Mouse (Mus musculus) G1E (cell line): ENCODE measurements around the gene Dhrs3. TPM values are rescaled to one million over a fixed set of nuclear protein-coding genes. Genes with fewer than 3 reads are reported as not detected.

Experiments
- ATAC-seq: 2 replicates; pipeline ENCODE4 v1.8.0; 2016; ENCODE audit warnings: mild to moderate bottlenecking; ENCODE audit not compliant: insufficient number of reproducible peaks, poor library complexity, low FRiP score, severe bottlenecking; ENCODE audit errors: extremely low read depth
- DNase-seq: peaks from one replicate; pipeline ENCODE4 v3.0.0; 2012; ENCODE audit warnings: low spot score
- H3K27me3 ChIP-seq: 2 replicates; pipeline ENCODE4 v1.6.1; 2012; ENCODE audit warnings: mild to moderate bottlenecking, low read length, inconsistent platforms; ENCODE audit not compliant: insufficient read depth
- H3K36me3 ChIP-seq: replicated peaks from 2 replicates; pipeline ENCODE3; 2012; ENCODE audit warnings: mild to moderate bottlenecking, inconsistent platforms
- H3K4me1 ChIP-seq: 2 replicates; pipeline ENCODE4 v1.6.1; 2012; ENCODE audit warnings: low read depth, low read length, inconsistent platforms, mixed read lengths; ENCODE audit not compliant: insufficient read depth
- H3K4me3 ChIP-seq: 2 replicates; pipeline ENCODE4 v1.5.1; 2012; ENCODE audit warnings: low read depth, mild to moderate bottlenecking, inconsistent platforms, low read length, moderate library complexity, mixed read lengths
- H3K9me3 ChIP-seq: replicated peaks from 2 replicates; pipeline ENCODE4 v1.6.1; 2012; ENCODE audit warnings: inconsistent platforms
- CTCF ChIP-seq: IDR thresholded peaks from 2 replicates; pipeline ENCODE4 v1.5.1; 2012; ENCODE audit warnings: low read depth, low read length, inconsistent platforms, mixed read lengths
- GATA1 ChIP-seq: IDR thresholded peaks from 2 replicates; pipeline ENCODE4 v1.6.1; 2012; ENCODE audit warnings: borderline replicate concordance, low read length, inconsistent platforms, mixed read lengths
- GATA2 ChIP-seq: IDR thresholded peaks from 2 replicates; pipeline ENCODE4 v1.6.1; 2012; ENCODE audit warnings: low read depth, low read length, inconsistent platforms, borderline replicate concordance
- POLR2AphosphoS5 ChIP-seq: IDR thresholded peaks from 2 replicates; pipeline ENCODE4 v1.6.1; 2012; ENCODE audit warnings: low read depth, low read length, inconsistent platforms; ENCODE audit not compliant: insufficient replicate concordance
- TAL1 ChIP-seq: conservative IDR thresholded peaks from 2 replicates; pipeline ENCODE4 v1.6.1; 2012; ENCODE audit warnings: low read depth, low read length, inconsistent platforms, mixed read lengths
- polyA plus RNA-seq: library from polyadenylated mRNA; stranded (reverse); fragments of >175 nt; gene quantifications from 2 replicates; pipeline ENCODE4 v1.2.3, GENCODE M21; 2012
- total RNA-seq, 2 experiments: library from RNA; stranded (forward) in 1 of 2; stranded (reverse) in 1 of 2; fragments of 200-1000 nt in 1 of 2; fragments of >200 nt in 1 of 2; fragmentation: Nextera tagmentation in 1 of 2; gene quantifications; 2 replicates each; pipeline ENCODE4 v1.2.3; 2014 to 2017

Gene Dhrs3
- total and polyA plus RNA-seq, 3 experiments = 0.36 to 20.9 (median 4.4) TPM

GRCm38 (mm10) chr4:144889505-144890301 is 2.9 kb upstream of the Dhrs3 start:
- TF ChIP-seq GATA1 (no peak), GATA2 (no peak), POLR2AphosphoS5 (no peak), CTCF (no peak), TAL1 (no peak)
- ATAC-seq (no peak), DNase-seq (no peak)
- H3K27me3 ChIP-seq = peaks cover 20% of the 10 kb centered on the region; the same call in 1 of the 2 replicates
- H3K36me3 ChIP-seq = no peaks in the 10 kb centered on the region
- H3K4me3 ChIP-seq = no peak overlapping the region
- peaks cover 27% of the 10 kb centered on the region for H3K4me1 ChIP-seq
- peaks cover 2% of the 10 kb centered on the region; the same call in 1 of the 2 replicates for H3K9me3 ChIP-seq

- TF ChIP-seq GATA2 (no peak), CTCF (peak; percentile 82), TAL1 (no peak), GATA1 (no peak), POLR2AphosphoS5 (no peak)
- Histone ChIP-seq H3K27me3 (peaks cover 20% of the 10 kb centered on the region; the same call in 1 of the 2 replicates), H3K36me3 (no peaks in the 10 kb centered on the region), H3K9me3 (peaks cover 2% of the 10 kb centered on the region; the same call in 1 of the 2 replicates), H3K4me3 (no peak overlapping the region), H3K4me1 (peaks cover 27% of the 10 kb centered on the region)
- peak; percentile 57 for ATAC-seq
- peak; percentile 53 for DNase-seq
Measured at GRCm38 (mm10) chr4:144890690-144891120, 1.9 kb upstream of the Dhrs3 start.

DNA sequence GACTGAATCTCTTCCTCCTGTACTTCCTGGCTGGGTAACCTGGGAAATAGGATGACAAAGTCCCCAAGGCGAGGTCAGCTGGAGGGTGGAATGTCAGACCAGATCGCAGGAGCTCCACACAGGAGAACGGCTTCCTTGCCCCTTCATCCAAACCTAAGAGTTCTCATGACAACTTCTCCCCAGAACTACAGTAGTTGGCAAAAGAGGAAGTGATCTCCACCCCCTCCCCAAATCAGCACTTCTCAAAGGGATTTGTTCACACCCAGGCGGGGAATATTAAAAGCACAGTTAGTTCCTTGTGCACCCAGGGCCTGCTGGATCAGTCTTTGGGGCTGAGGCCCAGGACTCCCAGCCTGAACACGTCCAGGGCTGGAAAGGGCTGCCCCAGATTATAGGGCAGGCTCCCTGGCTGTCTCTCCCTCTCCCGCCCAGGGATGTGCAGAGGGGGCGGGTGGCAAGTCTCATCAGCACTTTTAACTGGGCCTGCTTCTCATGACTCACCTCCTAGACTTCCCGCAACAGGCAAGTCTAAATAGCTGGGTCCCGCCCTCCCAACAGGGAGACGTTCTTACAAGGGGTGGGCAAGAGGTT is 1.4 kb upstream of the Dhrs3 start:
- ATAC-seq (peak; percentile 24; the same call in 1 of the 2 replicates), DNase-seq (no peak)
- Histone ChIP-seq H3K9me3 (peaks cover 6% of the 10 kb centered on the region; the same call in 1 of the 2 replicates), H3K4me1 (peaks cover 27% of the 10 kb centered on the region), H3K36me3 (no peaks in the 10 kb centered on the region), H3K27me3 (peaks cover 20% of the 10 kb centered on the region; the same call in 1 of the 2 replicates), H3K4me3 (no peak overlapping the region)
- TF ChIP-seq GATA1 (no peak), GATA2 (no peak), CTCF (no peak), POLR2AphosphoS5 (no peak), TAL1 (no peak)

DNA sequence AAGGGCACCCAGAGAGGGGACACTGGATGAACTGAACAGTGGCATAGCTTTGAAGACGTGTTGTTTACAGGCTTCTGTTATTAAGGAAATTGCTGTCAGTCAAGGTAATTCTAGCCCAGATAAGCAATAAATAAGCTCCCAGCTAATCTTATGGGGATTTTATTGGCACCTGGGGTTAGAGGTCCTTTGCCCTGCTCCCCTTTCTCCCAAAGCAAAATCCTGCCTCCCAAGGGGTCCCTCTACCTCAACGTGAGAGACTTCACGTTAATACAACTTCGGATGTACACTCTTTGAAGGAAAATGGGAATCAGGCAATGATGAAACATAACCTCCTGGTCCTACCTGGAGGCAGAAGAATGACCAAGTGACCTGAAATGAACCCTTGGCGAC is 889 bp upstream of the Dhrs3 start:
- peaks cover 6% of the 10 kb centered on the region; the same call in 1 of the 2 replicates for H3K9me3 ChIP-seq
- H3K36me3 ChIP-seq = no peaks in the 10 kb centered on the region
- peaks cover 20% of the 10 kb centered on the region; the same call in 1 of the 2 replicates for H3K27me3 ChIP-seq
- H3K4me3 ChIP-seq = peak overlapping the region; percentile 62; the same call in 1 of the 2 replicates
- H3K4me1 ChIP-seq = peaks cover 27% of the 10 kb centered on the region
- no peak for ATAC-seq
- no peak for DNase-seq
- no peak for TF ChIP-seq GATA1
- no peak for TF ChIP-seq TAL1
- TF ChIP-seq POLR2AphosphoS5 = no peak
- no peak for TF ChIP-seq GATA2
- no peak for TF ChIP-seq CTCF

GRCm38 (mm10) chr4:144892937-144893272 is 278 bp downstream of the Dhrs3 start:
- DNase-seq (no peak), ATAC-seq (no peak)
- TF ChIP-seq GATA2 (no peak), CTCF (no peak), TAL1 (no peak)
- Histone ChIP-seq H3K4me1 (peaks cover 27% of the 10 kb centered on the region), H3K36me3 (no peaks in the 10 kb centered on the region), H3K9me3 (peaks cover 6% of the 10 kb centered on the region; the same call in 1 of the 2 replicates), H3K4me3 (no peak overlapping the region; the same call in 1 of the 2 replicates), H3K27me3 (peaks cover 20% of the 10 kb centered on the region; the same call in 1 of the 2 replicates)
